Mouse (Mus musculus): ENCODE data around the gene Slc39a11. TPM values are rescaled to one million over a fixed set of nuclear protein-coding genes. Genes with fewer than 3 reads are reported as not detected.

Gene Slc39a11
- total and polyA plus RNA-seq, 3 experiments = 43.2 to 54.4 (median 51.0) TPM

- no peak for DNase-seq (ENCODE audit: extremely low read depth)
- H3K4me1 ChIP-seq (ENCODE audit: control insufficient read depth in 1 of 2, insufficient read depth in 2 of 2) = peaks cover 0 to 37% of the 10 kb centered on the region in 2 experiments; a peak in 2 of 4 replicates
- no peaks in the 10 kb centered on the region for H3K79me2 ChIP-seq (replicated peaks; ENCODE audit: control insufficient read depth, extremely low read depth, insufficient read depth, poor library complexity, severe bottlenecking)
- H3K27ac ChIP-seq (ENCODE audit: insufficient read depth, low read depth) = no peak overlapping the region
- H3K36me3 ChIP-seq (replicated peaks in 1 of 2; ENCODE audit: control insufficient read depth in 1 of 2, insufficient read depth in 1 of 2, low read length in 1 of 2) = peaks cover 7 to 43% of the 10 kb centered on the region in 2 experiments
- dilution Hi-C loops (cut with MboI; ENCODE audit: extremely low pct_ligation_motif_present, extremely low pct_unique_long_range_greater_than_20kb, low sequenced_read_pairs) (no loop called here), in situ Hi-C loops (cut with MboI; ENCODE audit: low pct_ligation_motif_present, low pct_unique_long_range_greater_than_20kb, low sequenced_read_pairs) (no loop called here)
- peaks cover 2% of the 10 kb centered on the region for H3K9me3 ChIP-seq (replicated peaks; ENCODE audit: low read length)
- TF ChIP-seq ETS1 (conservative IDR thresholded peaks at IDR 0.05; ENCODE audit: low read depth, low read length) (no peak), NELFE (IDR thresholded peaks at IDR 0.05; ENCODE audit: low read depth, low read length) (no peak), NRF1 (IDR thresholded peaks at IDR 0.05; ENCODE audit: low read depth, low read length) (no peak), MYC (IDR thresholded peaks at IDR 0.05; ENCODE audit: low read depth, low read length) (no peak), USF1 (IDR thresholded peaks at IDR 0.05; ENCODE audit: low read depth, low read length) (no peak)
- H3K4me3 ChIP-seq (replicated peaks in 1 of 3; ENCODE audit: low read depth in 2 of 3, low read length in 2 of 3, poor library complexity in 1 of 3) = no peak overlapping the region
- H3K9ac ChIP-seq (ENCODE audit: insufficient read depth, low read depth) = no peak overlapping the region
- no peak overlapping the region for H3K4me2 ChIP-seq (ENCODE audit: insufficient read depth, low read depth, poor library complexity, severe bottlenecking)
- H3K27me3 ChIP-seq (replicated peaks) = no peaks in the 10 kb centered on the region
Measured at GRCm38 (mm10) chr11:113422598-113422997, 227.3 kb downstream of the Slc39a11 start.

- Histone ChIP-seq H3K36me3 (replicated peaks in 1 of 2; ENCODE audit: control insufficient read depth in 1 of 2, insufficient read depth in 1 of 2, low read length in 1 of 2) (peaks cover 7 to 54% of the 10 kb centered on the region in 2 experiments), H3K4me1 (ENCODE audit: control insufficient read depth in 1 of 2, insufficient read depth in 2 of 2) (peaks cover 0 to 33% of the 10 kb centered on the region in 2 experiments; a peak in 2 of 4 replicates), H3K79me2 (replicated peaks; ENCODE audit: control insufficient read depth, extremely low read depth, insufficient read depth, poor library complexity, severe bottlenecking) (no peaks in the 10 kb centered on the region), H3K4me2 (ENCODE audit: insufficient read depth, low read depth, poor library complexity, severe bottlenecking) (no peak overlapping the region), H3K9me3 (replicated peaks; ENCODE audit: low read length) (peaks cover 2% of the 10 kb centered on the region), H3K4me3 (replicated peaks in 1 of 3; ENCODE audit: low read depth in 2 of 3, low read length in 2 of 3, poor library complexity in 1 of 3) (no peak overlapping the region), H3K27ac (ENCODE audit: insufficient read depth, low read depth) (no peak overlapping the region), H3K27me3 (replicated peaks) (no peaks in the 10 kb centered on the region), H3K9ac (ENCODE audit: insufficient read depth, low read depth) (no peak overlapping the region)
- dilution Hi-C loops (cut with MboI; ENCODE audit: extremely low pct_ligation_motif_present, extremely low pct_unique_long_range_greater_than_20kb, low sequenced_read_pairs) (no loop called here), in situ Hi-C loops (cut with MboI; ENCODE audit: low pct_ligation_motif_present, low pct_unique_long_range_greater_than_20kb, low sequenced_read_pairs) (no loop called here)
- peak; percentile 76 for DNase-seq (ENCODE audit: extremely low read depth)
- peak; percentile 63 for TF ChIP-seq ETS1 (conservative IDR thresholded peaks at IDR 0.05; ENCODE audit: low read depth, low read length)
- no peak for TF ChIP-seq MAZ (IDR thresholded peaks at IDR 0.05; ENCODE audit: low read depth, low read length)
- peak; percentile 43; the same call in 1 of the 2 replicates for TF ChIP-seq MEF2A (IDR thresholded peaks at IDR 0.05; ENCODE audit: borderline replicate concordance, low read depth, low read length)
- peak; percentile 8; the same call in 1 of the 2 replicates for TF ChIP-seq EP300 (IDR thresholded peaks at IDR 0.05; ENCODE audit: low read length)
Measured at GRCm38 (mm10) chr11:113418921-113419655, 230.8 kb downstream of the Slc39a11 start.

- no peak overlapping the region for H3K4me3 ChIP-seq (replicated peaks in 1 of 3; ENCODE audit: low read depth in 2 of 3, low read length in 2 of 3, poor library complexity in 1 of 3)
- TF ChIP-seq SMC3 (IDR thresholded peaks at IDR 0.05; ENCODE audit: low read depth, low read length) (peak; percentile 26), IRF4 (IDR thresholded peaks at IDR 0.05; ENCODE audit: low read depth, low read length) (no peak), CTCF (conservative IDR thresholded peaks at IDR 0.05 in 1 of 2, IDR thresholded peaks at IDR 0.05 in 1 of 2; ENCODE audit: low read depth in 2 of 2, low read length in 2 of 2) (peak; percentile 13 to 36; a peak in 2 of 4 replicates)
- no peak overlapping the region for H3K4me2 ChIP-seq (ENCODE audit: insufficient read depth, low read depth, poor library complexity, severe bottlenecking)
- no peaks in the 10 kb centered on the region for H3K79me2 ChIP-seq (replicated peaks; ENCODE audit: control insufficient read depth, extremely low read depth, insufficient read depth, poor library complexity, severe bottlenecking)
- peak; percentile 24 for DNase-seq (ENCODE audit: extremely low read depth)
- dilution Hi-C loops (cut with MboI; ENCODE audit: extremely low pct_ligation_motif_present, extremely low pct_unique_long_range_greater_than_20kb, low sequenced_read_pairs) = no loop called here
- no peaks in the 10 kb centered on the region for H3K27me3 ChIP-seq (replicated peaks)
- H3K9me3 ChIP-seq (replicated peaks; ENCODE audit: low read length) = peaks cover 2% of the 10 kb centered on the region
- in situ Hi-C loops (cut with MboI; ENCODE audit: low pct_ligation_motif_present, low pct_unique_long_range_greater_than_20kb, low sequenced_read_pairs) = no loop called here
- peaks cover 7 to 49% of the 10 kb centered on the region in 2 experiments for H3K36me3 ChIP-seq (replicated peaks in 1 of 2; ENCODE audit: control insufficient read depth in 1 of 2, insufficient read depth in 1 of 2, low read length in 1 of 2)
- peaks cover 0 to 33% of the 10 kb centered on the region in 2 experiments; a peak in 2 of 4 replicates for H3K4me1 ChIP-seq (ENCODE audit: control insufficient read depth in 1 of 2, insufficient read depth in 2 of 2)
- H3K9ac ChIP-seq (ENCODE audit: insufficient read depth, low read depth) = no peak overlapping the region
- no peak overlapping the region for H3K27ac ChIP-seq (ENCODE audit: insufficient read depth, low read depth)
Measured at GRCm38 (mm10) chr11:113417948-113418347, 231.9 kb downstream of the Slc39a11 start.

All from CH12.LX (cell line).